Mouse (Mus musculus): ENCODE data around the gene Herpud1. TPM values are rescaled to one million over a fixed set of nuclear protein-coding genes. Genes with fewer than 3 reads are reported as not detected.

Gene Herpud1
- polyA plus RNA-seq, 1 experiment from 2014 or later, result 66.5 TPM

DNA sequence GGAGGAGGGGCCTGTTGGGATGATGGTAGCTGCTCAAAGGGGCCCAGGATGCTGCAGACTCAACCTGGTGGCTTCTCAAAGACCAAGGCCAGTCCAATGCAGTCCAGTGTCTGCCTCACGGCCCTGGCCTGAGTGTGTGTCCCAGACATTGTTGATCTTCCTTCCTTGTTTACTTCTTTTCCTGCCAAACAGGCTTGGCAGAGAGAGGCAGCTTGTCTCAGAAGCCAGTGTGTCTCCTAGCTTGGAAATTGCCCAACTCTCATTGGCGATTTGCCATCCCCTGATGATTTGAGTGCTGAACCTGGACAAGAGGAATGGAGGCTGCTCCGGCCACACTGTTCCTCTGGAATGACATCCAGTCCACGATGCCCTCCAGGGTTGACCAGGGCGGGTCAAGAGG lies 27.7 kb upstream of the Herpud1 start:
- Histone ChIP-seq H3K4me1 (0 out of 2 replicates have a peak, but pooled peaks cover 4% of the 10 kb centered on the region), H3K9me3 (no peaks in the 10 kb centered on the region), H3K27me3 (no peaks in the 10 kb centered on the region), H3K4me3 (no peak overlapping the region), H3K4me2 (replicated peaks) (no peak overlapping the region), H3K27ac (replicated peaks) (no peak overlapping the region), H3K36me3 (no peaks in the 10 kb centered on the region), H3K9ac (replicated peaks) (no peak overlapping the region)
- 57% methylated on average over 5 of the region's 5 CpGs for WGBS
- ATAC-seq (replicated peaks), result no peak

DNA sequence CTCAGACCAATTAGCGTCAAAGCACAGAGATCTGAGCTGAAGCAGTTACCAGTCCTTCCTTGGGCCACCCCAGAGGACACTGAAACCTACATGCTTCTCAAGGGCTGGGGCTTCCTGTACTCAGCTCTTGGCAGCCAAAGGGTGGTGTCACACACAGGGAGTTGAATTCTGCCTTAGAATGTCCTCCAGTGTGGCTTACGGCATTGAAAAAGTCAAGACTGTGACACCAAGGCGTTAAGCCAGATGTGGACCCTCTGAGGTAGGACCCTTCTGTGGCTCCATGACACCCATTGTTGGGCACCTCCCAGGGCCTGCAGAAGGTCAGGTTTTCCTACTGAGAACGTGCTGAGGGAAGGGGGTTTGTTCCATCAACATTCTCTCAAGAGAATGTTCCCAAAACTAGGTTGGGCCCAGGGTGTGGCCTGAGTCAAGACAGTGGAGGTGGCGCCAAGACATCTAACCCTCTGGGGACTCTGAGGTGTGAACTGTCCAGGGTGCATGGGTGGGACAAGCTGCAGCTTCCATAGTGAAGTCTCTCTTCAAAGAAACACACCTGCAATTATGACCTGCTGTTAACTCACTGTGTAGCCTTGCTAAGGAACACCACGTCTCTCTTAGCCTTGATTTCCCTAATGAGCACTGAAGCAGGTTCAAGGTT lies 24.3 kb upstream of the Herpud1 start:
- Histone ChIP-seq H3K9me3 (no peaks in the 10 kb centered on the region), H3K4me3 (no peak overlapping the region), H3K4me1 (0 out of 2 replicates have a peak, but pooled peaks cover 4% of the 10 kb centered on the region), H3K27ac (replicated peaks) (no peak overlapping the region), H3K27me3 (no peaks in the 10 kb centered on the region), H3K4me2 (replicated peaks) (no peak overlapping the region), H3K9ac (replicated peaks) (no peak overlapping the region), H3K36me3 (no peaks in the 10 kb centered on the region)
- no peak for ATAC-seq (replicated peaks)
- WGBS, result 88% methylated on average over 6 of the region's 6 CpGs

DNA sequence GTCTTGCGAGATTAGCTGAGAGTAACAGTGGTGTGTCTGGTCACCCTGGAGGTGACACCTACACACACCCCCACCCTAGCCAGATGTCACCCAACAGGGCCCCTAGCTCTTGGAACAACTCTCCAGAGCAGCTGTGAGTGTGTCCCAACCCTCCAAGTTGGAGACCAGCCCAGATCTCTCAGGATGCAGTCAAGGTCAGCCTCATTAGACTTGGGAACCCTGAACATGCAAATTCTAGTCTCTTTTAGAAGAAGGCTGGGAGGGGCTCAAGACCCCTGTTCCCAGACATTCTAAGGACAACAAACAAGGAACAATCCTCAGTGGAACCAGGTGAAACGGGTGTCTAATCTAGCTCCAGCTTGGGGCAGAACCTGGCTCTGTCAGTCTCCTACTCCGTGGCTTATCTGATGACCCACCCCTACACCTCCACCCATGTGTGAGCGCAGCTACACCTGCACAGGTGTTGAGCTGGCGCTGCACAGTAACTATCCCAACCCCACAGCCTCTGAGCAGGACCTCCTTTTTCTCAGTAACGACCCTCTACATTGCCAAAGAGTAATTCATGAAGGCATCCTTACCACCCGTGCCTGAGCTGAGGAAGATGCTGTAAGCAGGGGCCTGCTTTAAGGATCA lies 23.5 kb upstream of the Herpud1 start:
- Histone ChIP-seq H3K4me1 (0 out of 2 replicates have a peak, but pooled peaks cover 4% of the 10 kb centered on the region), H3K27ac (replicated peaks) (no peak overlapping the region), H3K9me3 (no peaks in the 10 kb centered on the region), H3K4me2 (replicated peaks) (no peak overlapping the region), H3K36me3 (no peaks in the 10 kb centered on the region), H3K27me3 (no peaks in the 10 kb centered on the region), H3K9ac (replicated peaks) (no peak overlapping the region), H3K4me3 (no peak overlapping the region)
- WGBS, result 78% methylated on average over 7 of the region's 7 CpGs
- ATAC-seq (replicated peaks), result no peak

DNA sequence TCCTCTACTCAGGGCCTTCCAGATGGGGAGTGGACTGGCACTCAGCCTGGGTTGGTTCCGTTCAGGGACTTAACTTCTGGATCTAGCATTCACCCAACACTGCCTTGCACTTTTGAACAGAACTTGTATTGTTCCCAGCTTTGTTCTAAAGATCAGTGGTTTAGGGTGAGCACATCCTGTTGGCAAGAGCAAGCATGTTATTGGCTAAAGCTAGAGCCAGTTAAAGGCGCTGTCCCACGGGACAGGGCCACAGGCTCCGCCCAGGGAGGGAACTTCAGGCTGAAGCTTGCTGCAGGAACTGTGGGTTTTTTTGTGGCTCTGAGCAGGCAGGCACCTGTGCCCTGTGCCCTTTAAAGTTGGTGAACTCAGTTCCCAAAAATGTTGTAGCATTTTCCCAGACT lies 22.9 kb upstream of the Herpud1 start:
- ATAC-seq (replicated peaks), result no peak
- WGBS, result 52% methylated on average over 4 of the region's 4 CpGs

DNA sequence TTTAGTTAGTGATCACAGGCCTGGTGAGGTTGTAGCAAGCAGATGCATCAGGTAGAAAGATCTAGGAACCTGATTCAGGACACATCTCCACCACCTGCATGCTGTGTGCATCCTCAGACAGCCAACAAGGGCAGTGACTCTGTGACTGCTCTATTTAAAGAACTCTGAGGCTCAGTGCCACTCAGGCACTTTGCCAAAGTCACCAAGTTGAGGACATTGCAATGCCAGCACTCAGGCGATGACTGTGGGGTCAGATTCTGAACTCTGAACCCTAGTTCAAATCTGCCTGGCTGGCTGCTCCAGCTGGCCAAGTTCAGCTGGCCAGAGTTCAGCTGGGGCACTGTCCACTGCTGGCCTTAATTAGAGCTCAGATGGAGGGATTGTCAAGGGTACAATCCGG lies 22.3 kb upstream of the Herpud1 start:
- H3K4me3 ChIP-seq, result no peak overlapping the region
- H3K4me1 ChIP-seq, result no peaks in the 10 kb centered on the region
- H3K9ac ChIP-seq (replicated peaks), result no peak overlapping the region
- H3K4me2 ChIP-seq (replicated peaks), result no peak overlapping the region
- H3K36me3 ChIP-seq, result no peaks in the 10 kb centered on the region
- ATAC-seq (replicated peaks), result no peak
- H3K27me3 ChIP-seq, result no peaks in the 10 kb centered on the region
- H3K27ac ChIP-seq (replicated peaks), result no peak overlapping the region
- WGBS, result 81% methylated on average over 2 of the region's 2 CpGs
- H3K9me3 ChIP-seq, result no peaks in the 10 kb centered on the region

More for the DNA sequence above, 22.9 kb upstream of the Herpud1 start:
- Histone ChIP-seq H3K4me3 (no peak overlapping the region), H3K9ac (replicated peaks) (no peak overlapping the region), H3K4me2 (replicated peaks) (no peak overlapping the region), H3K9me3 (no peaks in the 10 kb centered on the region), H3K27me3 (no peaks in the 10 kb centered on the region), H3K36me3 (no peaks in the 10 kb centered on the region), H3K27ac (replicated peaks) (no peak overlapping the region), H3K4me1 (0 out of 2 replicates have a peak, but pooled peaks cover 3% of the 10 kb centered on the region)

DNA sequence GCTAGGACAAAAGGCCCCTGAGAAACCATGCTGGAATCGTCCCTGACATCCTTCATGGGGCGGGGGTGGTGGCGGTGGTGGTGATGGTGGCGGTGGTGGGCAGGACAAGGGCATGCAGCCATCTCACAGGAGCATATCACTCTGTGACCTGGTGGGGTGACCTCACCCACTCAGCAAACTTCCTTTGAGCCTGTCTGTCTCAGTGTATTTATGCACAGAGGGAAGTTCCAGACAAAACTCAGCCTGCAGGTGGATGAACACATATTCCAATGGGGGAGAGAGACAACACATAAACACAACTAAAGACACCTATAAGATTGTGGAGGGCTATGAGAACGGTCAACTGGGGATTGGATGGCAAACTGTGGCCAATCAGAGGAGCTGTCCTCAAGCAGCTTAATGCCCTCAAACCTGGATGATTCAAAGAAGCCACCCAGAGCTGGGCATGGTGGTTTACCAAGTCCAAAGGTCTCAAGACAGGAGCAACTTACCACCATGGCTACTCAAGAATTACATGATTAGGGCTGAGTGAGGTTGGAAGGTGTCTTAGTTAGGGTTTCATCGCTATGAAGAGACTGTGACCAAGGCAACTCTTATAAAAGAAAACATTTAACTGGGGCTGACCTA lies 21.4 kb upstream of the Herpud1 start:
- Histone ChIP-seq H3K4me3 (no peak overlapping the region), H3K27ac (replicated peaks) (no peak overlapping the region), H3K9ac (replicated peaks) (no peak overlapping the region), H3K36me3 (no peaks in the 10 kb centered on the region), H3K4me2 (replicated peaks) (no peak overlapping the region), H3K4me1 (no peaks in the 10 kb centered on the region), H3K27me3 (no peaks in the 10 kb centered on the region), H3K9me3 (no peaks in the 10 kb centered on the region)
- ATAC-seq (replicated peaks), result no peak
- 87% methylated on average over 6 of the region's 6 CpGs for WGBS

DNA sequence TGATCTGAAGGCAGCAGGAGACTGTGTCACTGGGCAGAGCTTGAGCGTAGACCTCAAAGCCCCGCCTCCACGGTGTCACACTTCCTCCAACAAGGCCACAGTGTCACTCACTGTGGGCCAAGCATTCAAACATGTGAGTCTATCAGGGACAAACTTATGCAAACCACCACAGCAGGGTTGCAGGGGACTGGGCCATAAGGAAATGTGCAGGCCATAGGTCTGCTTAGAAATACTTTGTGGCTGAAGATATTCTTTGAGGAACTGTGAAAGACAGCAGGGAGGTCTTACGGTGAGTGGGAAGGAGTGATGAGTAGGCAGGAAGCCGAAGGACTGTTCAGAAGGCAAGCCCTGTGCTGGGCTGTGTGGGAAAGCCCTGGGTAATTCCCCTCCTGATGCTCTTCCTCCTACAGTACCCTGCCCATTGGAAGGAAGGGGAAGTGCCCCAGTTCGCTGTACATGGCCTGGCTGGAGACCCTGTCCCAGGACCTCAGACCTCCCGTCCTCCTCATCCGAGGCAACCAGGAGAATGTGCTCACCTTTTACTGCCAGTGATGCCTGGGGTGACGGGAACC lies 20.7 kb upstream of the Herpud1 start:
- Histone ChIP-seq H3K27me3 (no peaks in the 10 kb centered on the region), H3K36me3 (no peaks in the 10 kb centered on the region), H3K9ac (replicated peaks) (no peak overlapping the region), H3K9me3 (no peaks in the 10 kb centered on the region), H3K27ac (replicated peaks) (no peak overlapping the region), H3K4me1 (no peaks in the 10 kb centered on the region), H3K4me2 (replicated peaks) (no peak overlapping the region), H3K4me3 (no peak overlapping the region)
- 86% methylated on average over 9 of the region's 9 CpGs for WGBS
- ATAC-seq (replicated peaks), result no peak

DNA sequence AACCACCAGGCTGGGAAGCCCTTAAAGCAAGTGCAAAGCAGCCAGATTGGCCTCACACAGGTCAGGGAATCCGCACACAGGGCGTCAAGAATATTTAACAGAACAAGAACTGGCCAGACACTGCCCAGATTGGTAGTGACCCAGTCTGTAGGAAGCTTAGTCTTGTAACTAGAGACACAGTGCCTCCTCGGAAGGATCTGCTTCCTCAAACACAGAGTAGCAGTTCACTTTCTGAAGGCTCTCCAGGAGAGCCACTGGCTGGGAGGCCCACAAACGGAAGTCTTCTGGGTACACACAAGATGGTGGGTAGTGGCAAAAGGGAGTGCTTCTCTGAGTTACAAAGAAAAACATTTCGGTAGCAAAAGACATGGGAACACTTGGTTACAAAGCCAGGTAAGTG lies 15.4 kb upstream of the Herpud1 start:
- no peak for ATAC-seq (replicated peaks)
- Histone ChIP-seq H3K4me3 (no peak overlapping the region), H3K27ac (replicated peaks) (no peak overlapping the region), H3K4me2 (replicated peaks) (no peak overlapping the region), H3K9me3 (no peaks in the 10 kb centered on the region), H3K9ac (replicated peaks) (no peak overlapping the region), H3K36me3 (no peaks in the 10 kb centered on the region), H3K4me1 (no peaks in the 10 kb centered on the region), H3K27me3 (no peaks in the 10 kb centered on the region)
- 88% methylated on average over 5 of the region's 5 CpGs for WGBS

DNA sequence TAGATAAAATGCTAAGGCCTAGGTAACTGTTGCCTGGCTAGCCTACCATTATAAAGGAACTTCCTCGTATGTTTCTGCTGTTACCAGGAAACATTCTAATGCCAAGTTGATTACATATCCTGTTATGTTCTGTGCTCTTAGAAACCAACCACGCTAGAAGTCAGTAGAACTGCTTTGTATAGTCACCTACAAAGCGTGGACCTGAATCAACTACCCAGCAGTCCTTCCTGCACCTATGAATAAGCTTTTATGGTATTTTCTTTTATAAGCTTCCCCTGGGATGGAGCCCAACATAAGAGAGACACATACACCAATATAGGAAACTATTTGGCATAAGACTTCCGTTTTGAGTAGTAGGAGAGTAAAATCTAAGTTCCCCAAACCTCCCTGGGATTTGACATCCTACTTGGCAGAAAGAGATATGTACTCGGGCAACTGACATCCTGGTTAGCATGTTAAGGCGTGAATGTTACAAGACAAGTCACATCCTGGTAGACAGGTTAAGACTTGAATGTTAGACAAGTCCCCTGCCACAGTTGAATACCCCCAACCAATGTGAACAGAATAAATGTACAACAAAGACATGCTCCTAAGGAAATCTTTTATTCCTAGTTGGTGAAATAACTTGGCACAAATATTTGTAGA lies 13.2 kb upstream of the Herpud1 start:
- Histone ChIP-seq H3K27ac (replicated peaks) (no peak overlapping the region), H3K9me3 (no peaks in the 10 kb centered on the region), H3K4me2 (replicated peaks) (no peak overlapping the region), H3K4me3 (no peak overlapping the region), H3K4me1 (no peaks in the 10 kb centered on the region), H3K36me3 (no peaks in the 10 kb centered on the region), H3K27me3 (no peaks in the 10 kb centered on the region), H3K9ac (replicated peaks) (no peak overlapping the region)
- 82% methylated on average over 6 of the region's 6 CpGs for WGBS
- no peak for ATAC-seq (replicated peaks)

DNA sequence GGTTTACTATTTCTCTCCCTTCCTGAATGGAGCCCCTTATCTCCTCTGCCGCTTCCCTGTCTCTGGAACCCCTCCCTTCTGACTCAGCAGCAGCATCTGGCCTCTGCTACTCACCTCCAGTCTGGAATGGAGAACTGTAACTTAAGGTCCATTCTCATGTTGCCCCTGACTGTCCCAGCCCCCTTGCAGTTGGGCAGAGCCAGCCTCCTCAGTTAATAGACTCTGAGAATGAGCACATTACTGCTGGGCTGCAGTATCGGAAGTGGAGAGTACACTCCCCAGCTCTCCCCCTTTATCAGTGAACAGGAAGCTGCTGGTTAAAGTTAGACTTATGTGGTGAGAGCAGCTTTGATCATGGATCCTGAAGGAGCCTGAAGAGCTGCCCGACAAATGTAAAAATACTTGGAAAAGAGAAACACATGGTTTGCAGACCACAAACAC lies 10.7 kb upstream of the Herpud1 start:
- H3K4me3 ChIP-seq, result no peak overlapping the region
- no peak overlapping the region for H3K4me2 ChIP-seq (replicated peaks)
- no peaks in the 10 kb centered on the region for H3K27me3 ChIP-seq
- no peaks in the 10 kb centered on the region for H3K36me3 ChIP-seq
- 82% methylated on average over 3 of the region's 3 CpGs for WGBS
- no peak overlapping the region for H3K27ac ChIP-seq (replicated peaks)
- no peak for ATAC-seq (replicated peaks)
- no peak overlapping the region for H3K9ac ChIP-seq (replicated peaks)
- no peaks in the 10 kb centered on the region for H3K4me1 ChIP-seq
- no peaks in the 10 kb centered on the region for H3K9me3 ChIP-seq

DNA sequence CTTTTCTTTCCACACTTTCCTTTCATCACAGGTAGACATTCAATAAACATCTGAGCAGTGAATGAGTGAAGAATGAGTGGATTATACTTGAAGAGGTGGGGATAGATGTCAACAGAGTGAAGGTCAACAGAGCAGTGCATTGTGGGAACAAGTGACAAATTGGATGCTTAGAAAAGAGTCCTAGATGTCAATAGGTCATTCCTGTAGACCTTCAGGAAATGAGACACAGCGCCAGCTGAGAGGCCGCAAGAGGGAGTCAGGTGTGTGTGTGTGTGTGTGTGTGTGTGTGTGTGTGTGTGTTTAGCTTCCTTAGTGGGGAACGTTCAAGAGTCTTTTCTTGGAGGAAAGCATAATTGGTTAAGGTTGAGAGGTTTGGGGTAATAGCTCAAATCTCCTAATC lies 10.1 kb upstream of the Herpud1 start:
- Histone ChIP-seq H3K4me1 (no peaks in the 10 kb centered on the region), H3K9me3 (no peaks in the 10 kb centered on the region), H3K9ac (replicated peaks) (no peak overlapping the region), H3K36me3 (no peaks in the 10 kb centered on the region), H3K4me3 (no peak overlapping the region), H3K27ac (replicated peaks) (no peak overlapping the region), H3K4me2 (replicated peaks) (no peak overlapping the region), H3K27me3 (no peaks in the 10 kb centered on the region)
- 91% methylated on average over 3 of the region's 3 CpGs for WGBS
- ATAC-seq (replicated peaks), result no peak

DNA sequence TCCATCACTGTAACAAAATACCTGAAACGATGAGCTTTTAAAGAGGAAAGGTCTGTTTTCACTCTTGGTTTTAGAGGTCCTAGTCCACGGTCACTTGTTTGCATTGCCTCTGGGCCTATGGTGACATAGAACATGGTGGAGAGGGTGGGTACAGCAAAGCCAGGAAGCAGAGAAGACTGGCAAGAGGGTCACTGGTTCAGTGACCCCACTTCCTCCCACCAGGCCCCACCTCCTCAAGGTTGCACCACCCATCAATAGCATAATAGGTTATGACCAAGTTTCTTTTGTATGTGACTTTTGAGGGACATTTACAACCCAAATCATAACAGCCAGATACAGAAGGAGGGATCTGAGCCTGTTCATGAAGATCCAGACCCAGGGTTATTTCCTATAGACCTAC lies 9.7 kb upstream of the Herpud1 start:
- Histone ChIP-seq H3K4me2 (replicated peaks) (no peak overlapping the region), H3K9ac (replicated peaks) (no peak overlapping the region), H3K9me3 (no peaks in the 10 kb centered on the region), H3K27me3 (no peaks in the 10 kb centered on the region), H3K27ac (replicated peaks) (no peak overlapping the region), H3K36me3 (no peaks in the 10 kb centered on the region), H3K4me3 (no peak overlapping the region), H3K4me1 (no peaks in the 10 kb centered on the region)
- ATAC-seq (replicated peaks), result no peak
- WGBS, result 95% methylated on average over 2 of the region's 2 CpGs

Data from forebrain, embryonic 15.5 days (tissue).